Mouse (Mus musculus) neural tube, embryonic 14.5 days (tissue): ENCODE data around the gene Slco2a1. TPM values are rescaled to one million over a fixed set of nuclear protein-coding genes. Genes with fewer than 3 reads are reported as not detected.

ENCODE experiments used
- ATAC-seq: fragments of 200-750 bp; cut with Nextera tagmentation; 2 replicates; pipeline ENCODE4 v1.8.0; 2017; ENCODE audit warnings: low read depth, mild to moderate bottlenecking, moderate TSS enrichment, moderate library complexity
- H3K27ac ChIP-seq: fragments of 300-500 bp; sonication (generic); 2 replicates; pipeline ENCODE4 v1.5.1; 2014; ENCODE audit warnings: low read depth, mild to moderate bottlenecking, control low read depth, low read length, moderate library complexity, mixed read lengths
- H3K27me3 ChIP-seq: fragments of 300-500 bp; sonication (generic); 2 replicates; pipeline ENCODE4 v1.6.1; 2014; ENCODE audit warnings: low read length; ENCODE audit not compliant: control insufficient read depth, insufficient read depth
- H3K36me3 ChIP-seq: fragments of 300-500 bp; sonication (generic); 2 replicates; pipeline ENCODE4 v1.6.1; 2014; ENCODE audit warnings: low read length, mixed read lengths; ENCODE audit not compliant: control insufficient read depth, insufficient read depth
- H3K4me1 ChIP-seq: fragments of 300-500 bp; sonication (generic); 2 replicates; pipeline ENCODE4 v1.6.1; 2014; ENCODE audit warnings: low read length; ENCODE audit not compliant: control insufficient read depth, insufficient read depth
- H3K4me2 ChIP-seq: fragments of 300-500 bp; sonication (generic); 2 replicates; pipeline ENCODE4 v1.6.1; 2014; ENCODE audit warnings: mild to moderate bottlenecking, low read depth, low read length, control low read depth
- H3K4me3 ChIP-seq: fragments of 300-500 bp; sonication (generic); 2 replicates; pipeline ENCODE4 v1.5.1; 2014; ENCODE audit warnings: low read depth, low read length, control low read depth, mixed read lengths
- H3K9ac ChIP-seq: fragments of 300-500 bp; sonication (generic); replicated peaks from 2 replicates; pipeline ENCODE4 v1.6.1; 2014; ENCODE audit warnings: low read depth, mild to moderate bottlenecking, control low read depth, low read length, mixed read lengths
- H3K9me3 ChIP-seq: fragments of 300-500 bp; sonication (generic); 2 replicates; pipeline ENCODE4 v1.6.1; 2016; ENCODE audit warnings: low read length; ENCODE audit not compliant: control insufficient read depth
- WGBS: fragments of 180-500 bp; shearing (Covaris S2); extraction: QIAGEN DNeasy Blood & Tissue Kit; methylation state at CpG from one replicate; pipeline ENCODE4 v1.1.7; 2014; 5-methylcytosine and 5-hydroxymethylcytosine counted together
- polyA plus RNA-seq: library from polyadenylated mRNA; unstranded; fragments of >200 nt; fragmentation: Nextera tagmentation; extraction: Ambion mirVana; gene quantifications from 2 replicates; pipeline ENCODE4 v1.2.1, GENCODE M21; 2014

Slco2a1 gene
- polyA plus RNA-seq, 1 experiment from 2014 or later = 1.0 TPM

DNA sequence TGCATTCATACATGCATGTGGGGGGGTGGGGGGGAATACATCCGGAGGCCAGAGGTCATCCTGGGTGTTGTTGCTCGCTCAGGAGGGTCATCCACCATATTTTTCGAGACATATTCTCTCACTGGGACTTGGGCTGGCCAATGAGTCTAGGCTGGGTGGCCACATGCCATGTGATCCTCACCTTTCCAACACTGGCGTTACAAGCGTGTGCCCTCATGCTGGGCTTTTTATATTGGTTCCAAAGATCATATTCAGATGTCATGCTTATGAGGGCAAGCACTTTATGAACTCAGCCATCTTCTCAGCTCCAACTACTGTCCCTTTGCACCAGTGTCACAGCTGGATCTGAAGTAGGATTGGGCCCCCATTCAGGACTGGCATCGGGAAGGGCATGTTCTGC lies 75.1 kb downstream of the Slco2a1 start:
- Histone ChIP-seq H3K9ac (no peak overlapping the region), H3K4me2 (no peak overlapping the region), H3K36me3 (no peaks in the 10 kb centered on the region), H3K27ac (no peak overlapping the region), H3K4me1 (no peaks in the 10 kb centered on the region), H3K9me3 (no peaks in the 10 kb centered on the region), H3K27me3 (no peaks in the 10 kb centered on the region), H3K4me3 (no peak overlapping the region)
- no peak for ATAC-seq
- WGBS = 88% methylated on average over 6 of the region's 6 CpGs

DNA sequence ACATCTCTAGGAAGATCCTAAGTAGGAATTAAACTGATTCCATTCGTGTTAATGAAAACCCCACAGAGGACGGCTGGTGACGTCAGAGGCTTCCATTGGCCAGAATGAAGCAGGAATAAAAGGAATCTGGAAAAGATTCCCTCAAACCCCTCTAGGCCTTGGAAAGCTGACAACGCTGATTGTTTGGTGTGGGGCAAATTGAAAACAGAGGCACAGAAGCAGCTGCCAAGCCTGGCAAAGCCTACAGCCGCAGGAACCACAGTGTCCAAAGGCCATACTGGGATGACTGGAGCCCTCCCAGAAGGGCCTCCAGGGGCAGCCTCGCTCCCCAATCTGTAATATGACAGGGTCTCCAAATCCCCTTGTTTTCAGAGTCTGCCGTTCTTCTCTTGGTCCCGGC lies 78.3 kb downstream of the Slco2a1 start:
- no peak overlapping the region for H3K4me3 ChIP-seq
- no peak overlapping the region for H3K9ac ChIP-seq
- no peaks in the 10 kb centered on the region for H3K27me3 ChIP-seq
- no peak overlapping the region for H3K27ac ChIP-seq
- H3K9me3 ChIP-seq = no peaks in the 10 kb centered on the region
- WGBS = 82% methylated on average over 8 of the region's 8 CpGs
- H3K36me3 ChIP-seq = no peaks in the 10 kb centered on the region
- ATAC-seq = no peak
- H3K4me1 ChIP-seq = no peaks in the 10 kb centered on the region
- no peak overlapping the region for H3K4me2 ChIP-seq

DNA sequence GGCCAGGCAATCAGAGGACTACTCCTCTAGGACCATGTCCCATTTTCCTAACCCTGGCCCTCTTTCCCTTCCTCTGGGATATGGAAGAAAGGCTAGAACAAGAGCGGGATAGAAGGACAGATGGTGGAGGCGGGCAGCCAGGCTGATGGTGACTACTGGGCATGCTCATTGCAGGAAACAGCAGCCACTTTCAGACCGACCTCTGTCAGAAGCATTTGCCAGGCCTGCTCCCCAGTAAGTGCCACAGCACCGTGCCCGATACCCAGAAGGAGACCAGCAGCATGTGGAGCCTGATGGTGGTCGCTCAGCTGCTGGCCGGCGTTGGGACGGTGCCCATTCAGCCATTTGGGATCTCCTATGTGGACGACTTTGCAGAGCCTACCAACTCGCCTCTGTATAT lies 79.1 kb downstream of the Slco2a1 start:
- H3K27me3 ChIP-seq = no peaks in the 10 kb centered on the region
- H3K4me3 ChIP-seq = no peak overlapping the region
- no peaks in the 10 kb centered on the region for H3K9me3 ChIP-seq
- no peak overlapping the region for H3K9ac ChIP-seq
- H3K36me3 ChIP-seq = no peaks in the 10 kb centered on the region
- ATAC-seq = no peak
- no peak overlapping the region for H3K4me2 ChIP-seq
- no peak overlapping the region for H3K27ac ChIP-seq
- WGBS = 85% methylated on average over 11 of the region's 11 CpGs
- no peaks in the 10 kb centered on the region for H3K4me1 ChIP-seq

DNA sequence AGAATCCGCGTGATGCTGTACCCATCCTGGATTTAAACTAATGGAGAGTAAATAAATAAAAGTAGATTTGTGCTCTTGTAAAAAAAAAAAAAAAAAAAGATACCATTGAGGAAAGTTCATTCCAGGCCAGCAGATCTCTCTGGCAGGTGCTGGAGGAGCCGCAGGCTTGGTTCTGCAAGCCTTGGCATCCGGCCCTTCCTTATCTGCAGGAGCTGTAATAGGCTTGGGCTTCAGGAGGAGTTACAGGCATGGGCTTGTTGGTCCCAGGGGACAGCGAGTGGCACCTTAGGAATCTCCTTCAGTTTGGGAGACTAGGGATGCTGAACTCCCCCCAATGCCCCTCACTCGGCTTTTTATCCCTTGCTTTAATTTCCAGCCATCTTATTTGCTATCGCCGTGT lies 80.3 kb downstream of the Slco2a1 start:
- no peak overlapping the region for H3K27ac ChIP-seq
- no peaks in the 10 kb centered on the region for H3K9me3 ChIP-seq
- no peak overlapping the region for H3K4me3 ChIP-seq
- WGBS = 95% methylated on average over 8 of the region's 8 CpGs
- H3K27me3 ChIP-seq = no peaks in the 10 kb centered on the region
- ATAC-seq = no peak
- H3K9ac ChIP-seq = no peak overlapping the region
- H3K36me3 ChIP-seq = no peaks in the 10 kb centered on the region
- H3K4me2 ChIP-seq = no peak overlapping the region
- H3K4me1 ChIP-seq = no peaks in the 10 kb centered on the region

DNA sequence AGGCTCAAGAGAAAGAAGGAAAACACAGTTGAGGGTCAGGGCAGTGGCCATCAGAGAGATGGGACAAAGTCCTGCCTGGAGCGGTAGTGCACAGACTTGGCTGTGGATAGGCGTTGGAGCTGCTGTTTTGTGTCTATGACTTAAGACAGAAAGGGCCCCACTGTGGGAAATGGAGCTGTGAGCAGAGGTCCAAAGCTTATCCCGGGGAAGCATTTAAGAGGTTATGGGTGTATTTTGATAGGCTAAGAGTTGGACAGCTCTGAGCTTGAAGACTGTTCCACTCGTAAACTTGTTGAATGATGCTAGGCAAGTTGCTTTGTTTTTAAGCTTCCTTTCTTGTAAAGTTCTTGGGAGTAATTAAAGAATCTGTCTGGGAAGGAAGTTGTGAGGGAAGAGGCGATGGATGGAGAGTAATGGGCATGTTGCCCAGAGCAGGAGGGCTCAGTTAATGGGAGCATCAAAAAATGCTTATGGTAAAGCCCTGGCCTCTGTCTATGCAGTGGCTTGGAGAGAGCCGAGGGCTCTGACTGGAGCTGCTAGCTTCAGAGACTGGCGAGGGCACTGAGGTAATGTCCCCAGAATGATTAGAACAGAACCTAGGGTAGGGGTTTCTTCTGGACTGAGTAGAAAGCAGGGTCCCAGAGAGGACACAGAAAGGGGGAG lies 83.2 kb downstream of the Slco2a1 start:
- WGBS = 76% methylated on average over 7 of the region's 7 CpGs
- Histone ChIP-seq H3K9ac (no peak overlapping the region), H3K4me3 (no peak overlapping the region)

DNA sequence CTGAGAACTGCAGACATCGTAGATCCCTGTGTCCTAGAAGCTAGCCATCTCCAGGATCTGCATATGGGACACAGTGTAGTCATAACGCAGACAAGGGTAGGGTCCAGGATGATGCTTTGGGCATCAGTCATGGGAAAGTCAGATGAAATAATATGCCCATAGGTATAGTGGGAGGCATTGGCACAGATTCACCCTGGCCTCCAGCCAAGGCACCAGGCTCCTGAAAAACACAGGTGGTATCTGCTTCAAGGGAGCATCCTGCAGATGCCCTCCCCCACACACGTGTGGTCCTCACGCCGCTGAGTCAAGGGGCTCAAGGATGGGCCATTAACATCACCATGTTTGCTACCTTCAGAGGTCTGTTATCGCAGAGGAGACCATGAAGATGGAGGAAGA lies 83.7 kb downstream of the Slco2a1 start:
- Histone ChIP-seq H3K4me1 (no peaks in the 10 kb centered on the region), H3K4me3 (no peak overlapping the region), H3K27me3 (no peaks in the 10 kb centered on the region), H3K9ac (no peak overlapping the region), H3K4me2 (no peak overlapping the region), H3K9me3 (no peaks in the 10 kb centered on the region), H3K36me3 (no peaks in the 10 kb centered on the region), H3K27ac (no peak overlapping the region)
- WGBS = 93% methylated on average over 6 of the region's 6 CpGs
- no peak for ATAC-seq

More for the DNA sequence above, 83.2 kb downstream of the Slco2a1 start:
- Histone ChIP-seq H3K27me3 (no peaks in the 10 kb centered on the region), H3K4me1 (no peaks in the 10 kb centered on the region), H3K27ac (no peak overlapping the region), H3K9me3 (no peaks in the 10 kb centered on the region), H3K36me3 (no peaks in the 10 kb centered on the region), H3K4me2 (no peak overlapping the region)
- ATAC-seq = no peak

DNA sequence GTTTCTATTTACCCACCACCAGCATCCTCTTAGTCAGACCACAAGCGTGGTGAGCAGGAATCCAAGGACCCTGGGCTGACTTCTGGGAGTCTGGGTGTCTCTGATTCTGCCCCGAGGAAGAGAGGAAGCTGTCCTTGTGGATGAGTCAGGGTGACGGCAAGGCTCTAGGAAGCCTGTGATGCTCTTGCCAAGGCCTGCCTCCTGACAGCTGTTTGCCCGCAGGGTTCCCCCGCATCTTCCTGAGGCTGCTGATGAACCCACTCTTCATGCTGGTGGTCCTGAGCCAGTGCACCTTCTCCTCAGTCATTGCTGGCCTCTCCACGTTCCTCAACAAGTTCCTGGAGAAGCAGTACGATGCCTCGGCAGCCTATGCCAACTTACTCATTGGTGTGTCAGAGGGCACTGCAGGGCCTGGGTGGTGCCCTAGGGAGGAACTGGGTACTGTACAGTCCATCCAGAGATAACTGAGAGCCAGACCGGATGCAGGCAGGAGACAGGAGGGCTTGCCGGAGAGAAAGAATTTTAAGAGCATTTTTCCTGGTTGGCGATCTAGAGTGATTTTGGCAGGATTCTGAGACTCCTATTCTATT lies 84.5 kb downstream of the Slco2a1 start:
- no peaks in the 10 kb centered on the region for H3K27me3 ChIP-seq
- H3K36me3 ChIP-seq = no peaks in the 10 kb centered on the region
- WGBS = 92% methylated on average over 11 of the region's 11 CpGs
- H3K9me3 ChIP-seq = no peaks in the 10 kb centered on the region
- H3K27ac ChIP-seq = no peak overlapping the region
- H3K4me1 ChIP-seq = no peaks in the 10 kb centered on the region
- no peak overlapping the region for H3K9ac ChIP-seq
- H3K4me3 ChIP-seq = no peak overlapping the region
- no peak overlapping the region for H3K4me2 ChIP-seq
- ATAC-seq = no peak

DNA sequence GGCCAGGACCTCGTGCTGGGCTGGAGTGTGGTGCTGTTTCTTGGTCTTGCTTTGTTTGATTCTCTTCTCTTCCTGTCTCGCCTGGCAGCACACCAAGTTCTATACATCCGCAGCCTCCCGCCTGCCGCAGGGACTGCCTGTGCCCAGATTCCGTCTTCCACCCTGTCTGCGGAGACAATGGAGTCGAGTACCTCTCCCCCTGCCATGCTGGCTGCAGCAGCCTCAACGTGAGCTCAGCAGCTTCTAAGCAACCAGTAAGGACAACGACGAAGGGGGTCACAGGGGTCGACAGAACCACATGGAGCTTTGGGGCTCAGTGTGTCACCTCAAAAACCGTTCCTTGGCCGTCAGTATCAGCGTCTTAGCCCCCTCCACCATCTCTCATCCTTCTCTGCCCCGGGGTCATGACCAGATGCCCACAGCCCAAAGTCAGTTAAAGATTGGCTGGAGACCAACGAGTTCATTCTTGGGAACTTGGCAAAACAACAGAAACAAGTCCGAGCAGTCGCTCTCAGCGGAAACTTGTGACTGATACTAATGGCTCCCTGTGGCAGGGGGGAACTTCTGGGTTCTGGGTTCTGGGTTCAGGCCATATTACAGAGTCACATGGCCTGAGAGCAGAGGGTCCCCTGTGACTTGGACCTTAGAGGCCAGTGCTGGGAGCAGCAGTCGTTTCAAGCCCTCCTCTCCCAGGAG lies 88.5 kb downstream of the Slco2a1 start:
- Histone ChIP-seq H3K36me3 (no peaks in the 10 kb centered on the region), H3K27me3 (no peaks in the 10 kb centered on the region), H3K27ac (no peak overlapping the region), H3K4me2 (no peak overlapping the region), H3K4me3 (no peak overlapping the region), H3K9ac (no peak overlapping the region), H3K9me3 (no peaks in the 10 kb centered on the region), H3K4me1 (no peaks in the 10 kb centered on the region)
- ATAC-seq = no peak
- 80% methylated on average over 21 of the region's 21 CpGs for WGBS

DNA sequence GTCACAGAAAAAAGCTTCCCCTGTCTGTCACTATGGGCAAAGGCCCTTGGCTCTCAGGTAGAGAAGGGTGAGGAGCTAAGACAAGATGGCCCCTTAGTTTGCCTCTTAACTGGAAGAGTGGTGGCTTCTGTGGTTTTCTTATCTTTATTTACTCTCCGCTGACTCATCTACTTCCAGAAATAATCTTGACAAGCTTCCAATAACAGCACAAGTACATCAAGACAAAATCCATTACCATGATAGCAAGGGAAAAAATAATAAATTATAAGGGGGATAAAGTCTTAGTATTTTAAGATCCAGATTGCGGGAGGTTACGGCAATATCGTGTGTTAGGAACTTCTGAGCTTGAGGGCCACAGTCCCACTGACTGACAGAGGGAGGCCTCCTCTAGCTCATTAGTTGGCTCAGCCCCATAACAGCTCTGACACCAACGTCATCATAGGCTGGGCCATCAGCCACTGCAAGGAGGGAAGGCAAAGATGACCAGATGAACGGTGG lies 89.7 kb downstream of the Slco2a1 start:
- Histone ChIP-seq H3K4me3 (no peak overlapping the region), H3K9me3 (no peaks in the 10 kb centered on the region), H3K27ac (no peak overlapping the region), H3K36me3 (no peaks in the 10 kb centered on the region), H3K27me3 (no peaks in the 10 kb centered on the region), H3K4me2 (no peak overlapping the region), H3K9ac (no peak overlapping the region), H3K4me1 (no peaks in the 10 kb centered on the region)
- ATAC-seq = no peak
- WGBS = 93% methylated on average over 6 of the region's 6 CpGs
